Mouse (Mus musculus): ENCODE data around the gene Tmem132d. TPM values are rescaled to one million over a fixed set of nuclear protein-coding genes. Genes with fewer than 3 reads are reported as not detected.
"Not testable (repeated sequence)": the region's sequence is repeated elsewhere in the genome, so short reads cannot be mapped to it uniquely, and the experiment has no call there.

Gene Tmem132d
- total RNA-seq, 2 experiments from 2014 or later = 0.14 to 0.22 TPM

DNA sequence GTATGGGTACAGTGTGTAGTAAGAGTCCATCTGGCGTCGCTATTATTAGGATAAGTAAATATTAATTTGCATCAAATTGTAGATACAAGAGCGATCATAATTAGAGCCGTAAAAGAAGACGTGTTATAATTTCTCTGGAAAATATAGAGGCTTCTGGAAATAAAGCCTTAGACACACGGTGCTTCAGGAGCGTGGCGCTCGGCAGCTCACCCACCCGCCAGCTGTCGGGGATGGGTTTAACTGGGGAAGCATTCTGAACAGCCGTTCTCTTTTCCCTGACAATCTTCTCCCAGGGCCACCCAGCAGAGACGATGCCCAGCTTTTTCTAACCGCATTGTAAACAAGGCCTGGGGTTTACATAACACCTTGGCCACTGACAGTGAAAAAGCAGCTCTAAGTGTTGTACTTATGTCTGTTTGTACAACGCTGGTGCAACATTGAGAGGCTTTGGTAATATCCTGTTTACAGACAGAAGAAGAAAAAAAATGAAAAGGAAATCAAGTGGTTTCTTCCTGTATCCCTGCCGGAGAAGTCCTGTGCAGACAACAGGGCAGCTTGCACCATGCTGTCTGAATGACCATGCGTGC, 476.3 kb downstream of the Tmem132d start:
- no peak for DNase-seq
- intact Hi-C loops (cut with DNase I) = no loop called here

- no peak for DNase-seq
Observed at GRCm38 (mm10) chr5:127954231-127954790, 478.6 kb downstream of the Tmem132d start.

DNA sequence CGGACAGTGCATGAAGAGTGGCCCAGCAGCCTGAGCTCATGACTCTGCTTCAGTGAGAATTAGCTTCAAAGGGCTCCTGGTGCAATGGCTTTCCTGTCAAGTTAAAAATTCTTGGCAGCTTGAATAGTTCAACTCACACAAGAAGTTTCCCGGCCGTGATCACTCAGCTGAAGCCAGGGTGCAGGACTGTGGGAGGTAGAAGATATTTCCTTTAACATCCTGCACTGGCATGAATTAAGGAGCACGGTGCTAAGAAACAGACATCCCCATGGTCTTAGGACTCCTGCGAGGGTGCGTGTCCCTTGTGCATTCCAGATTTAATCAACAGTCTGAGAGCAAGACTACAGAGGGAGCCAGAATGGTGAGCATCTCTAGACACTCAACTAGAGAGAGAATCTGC, 480.1 kb downstream of the Tmem132d start:
- intact Hi-C loops (cut with DNase I) = no loop called here
- no peak for DNase-seq

More at GRCm38 (mm10) chr5:127954231-127954790, 478.6 kb downstream of the Tmem132d start:
- intact Hi-C loops (cut with DNase I) = no loop called here

DNA sequence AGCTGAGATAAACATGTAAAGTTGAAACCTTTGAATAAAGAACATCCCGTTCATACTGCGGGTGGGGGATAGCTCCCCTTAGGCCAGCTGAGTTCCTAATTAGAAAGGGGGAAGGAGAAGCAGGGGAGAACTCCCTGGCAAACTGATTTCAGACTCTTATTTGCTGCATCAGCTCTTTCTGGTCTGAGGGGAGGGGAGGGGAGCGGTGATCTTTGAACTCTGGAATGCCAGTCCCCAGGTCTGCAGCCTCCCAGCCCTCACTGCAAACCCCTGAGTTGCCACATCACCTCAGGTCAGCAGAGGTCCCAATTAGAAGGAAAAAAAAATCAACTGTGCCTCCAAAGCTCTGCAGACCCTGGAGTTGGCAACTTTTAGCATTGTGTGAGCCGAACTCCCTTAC, 482.3 kb downstream of the Tmem132d start:
- intact Hi-C loops (cut with DNase I) = no loop called here

GRCm38 (mm10) chr5:127947275-127947674, 485.6 kb downstream of the Tmem132d start:
- intact Hi-C loops (cut with DNase I) = no loop called here
- DNase-seq = no peak

More for the DNA sequence above, 482.3 kb downstream of the Tmem132d start:
- DNase-seq = no peak

DNA sequence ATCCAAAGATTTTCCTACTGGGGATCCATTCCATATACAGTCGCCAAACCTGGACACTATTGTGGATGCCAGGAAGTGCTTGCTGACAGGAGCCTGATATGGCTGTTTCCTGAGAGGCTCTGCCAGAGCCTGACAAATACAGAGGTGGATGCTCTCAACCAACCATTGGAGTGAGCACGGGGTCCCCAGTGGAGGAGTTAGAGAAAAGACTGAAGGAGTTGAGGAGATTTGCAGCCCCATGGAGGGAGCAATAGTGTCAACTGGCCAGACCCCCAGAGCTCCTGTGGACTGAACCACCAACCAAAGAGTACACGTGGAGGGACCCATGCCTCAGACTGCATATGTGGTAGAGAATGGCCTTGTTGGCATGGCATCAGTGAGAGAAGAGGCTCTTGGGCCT, 490.7 kb downstream of the Tmem132d start:
- DNase-seq; intact Hi-C loops (cut with DNase I): not testable (repeated sequence)

GRCm38 (mm10) chr5:127937914-127938313, 495.0 kb downstream of the Tmem132d start:
- intact Hi-C loops (cut with DNase I) = no loop called here
- DNase-seq = no peak

- DNase-seq = no peak
- intact Hi-C loops (cut with DNase I) = no loop called here
Observed at GRCm38 (mm10) chr5:127929687-127930086, 503.2 kb downstream of the Tmem132d start.

DNA sequence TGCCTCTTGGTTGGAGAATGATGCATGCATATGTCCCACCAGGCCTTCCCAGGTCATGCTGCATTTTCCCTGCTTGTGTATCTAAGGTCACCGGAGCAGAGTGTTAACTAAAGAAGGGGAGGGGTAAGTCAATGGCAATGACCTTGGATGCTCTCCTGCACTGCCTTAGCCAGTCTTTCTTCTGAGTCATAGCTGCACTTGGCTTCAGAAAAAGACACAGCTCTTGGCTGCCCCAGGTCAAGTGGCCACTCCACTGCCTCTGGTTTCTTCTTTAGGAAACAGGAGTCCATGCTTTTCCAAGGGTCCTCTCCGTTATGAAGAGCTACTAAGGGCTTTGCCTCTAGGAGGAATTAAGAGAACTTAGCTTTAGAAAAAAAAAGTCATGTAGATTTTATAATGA, 506.2 kb downstream of the Tmem132d start:
- intact Hi-C loops (cut with DNase I) = no loop called here
- DNase-seq = no peak

DNA sequence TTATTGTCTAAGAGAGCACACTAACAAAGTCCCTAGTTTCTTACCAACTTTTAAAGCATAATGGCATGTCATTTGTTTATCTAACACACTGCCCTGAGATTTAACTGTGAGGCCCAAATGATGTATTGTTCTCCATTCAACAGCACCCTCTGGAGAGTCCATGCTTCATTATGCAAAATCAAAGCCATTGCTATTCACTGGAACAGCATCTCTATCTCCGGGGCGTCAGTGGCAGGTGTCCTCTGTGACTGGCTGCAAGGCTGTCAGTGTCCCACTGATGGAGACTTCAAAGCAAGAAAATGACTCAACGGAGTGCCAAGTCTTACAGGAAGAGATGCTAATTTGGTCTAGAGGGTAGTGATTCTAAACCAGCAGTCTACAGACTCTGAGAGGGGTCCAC, 508.8 kb downstream of the Tmem132d start:
- no peak for DNase-seq
- intact Hi-C loops (cut with DNase I) = no loop called here

DNA sequence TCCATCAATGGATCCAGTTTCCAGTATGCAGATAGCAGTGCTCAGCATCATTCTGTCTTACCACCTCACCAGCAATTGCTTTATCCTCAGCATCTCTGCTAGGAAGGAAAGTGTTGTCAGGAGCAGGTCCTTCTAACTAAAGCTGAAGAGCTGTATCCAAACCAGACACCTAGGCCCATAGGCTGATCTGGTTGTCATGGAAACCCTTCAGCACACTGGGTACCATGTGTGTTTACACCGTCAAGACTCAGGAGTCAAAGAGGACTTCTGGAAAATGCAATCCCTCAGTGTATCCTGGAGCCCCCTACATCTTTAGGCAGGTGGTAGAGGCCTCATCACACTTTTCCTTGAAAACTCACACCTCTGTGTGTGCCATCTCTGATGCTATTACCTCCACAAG, 513.7 kb downstream of the Tmem132d start:
- no peak for DNase-seq
- intact Hi-C loops (cut with DNase I) = no loop called here

- intact Hi-C loops (cut with DNase I) = no loop called here
- DNase-seq = no peak
Observed at GRCm38 (mm10) chr5:127918376-127918775, 514.5 kb downstream of the Tmem132d start.

DNA sequence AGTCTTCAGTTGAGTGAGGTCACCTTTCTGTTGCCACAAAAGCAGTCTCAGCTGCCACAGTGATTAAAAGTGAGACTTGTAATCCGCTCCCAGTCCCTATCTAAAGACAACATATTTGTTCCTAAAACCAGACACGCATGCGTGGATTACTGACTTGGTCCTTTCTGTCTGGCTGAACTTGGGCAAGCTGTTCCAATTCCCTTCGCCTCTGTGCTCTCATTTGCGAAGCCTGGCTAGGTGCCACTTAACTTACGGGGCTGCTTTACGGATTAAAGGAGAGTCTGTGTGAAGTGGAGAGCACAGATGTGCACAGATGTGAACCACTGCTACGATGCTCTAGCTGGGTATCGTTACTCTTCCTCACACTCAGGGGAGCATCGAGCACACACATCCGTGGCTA, 518.7 kb downstream of the Tmem132d start:
- no peak for DNase-seq
- intact Hi-C loops (cut with DNase I) = no loop called here

DNA sequence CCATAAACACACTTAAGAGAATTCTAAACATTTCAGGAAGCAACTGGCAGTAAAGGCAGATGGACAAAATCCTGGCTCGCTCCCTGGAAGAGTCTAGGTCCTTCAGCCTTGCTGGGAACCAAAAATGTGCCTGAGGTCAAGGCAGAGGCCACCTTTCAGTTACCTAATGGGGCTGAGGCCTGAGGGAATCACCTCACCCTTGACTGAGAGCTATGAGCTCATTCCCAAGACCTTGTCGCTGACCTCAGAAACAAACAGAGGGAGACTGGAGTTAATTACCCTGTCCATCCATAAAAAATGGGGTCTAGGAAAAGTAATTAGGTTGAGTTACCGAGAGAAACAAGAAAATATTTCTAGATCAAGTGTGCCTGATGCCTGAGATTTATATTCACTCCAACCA, 521.3 kb downstream of the Tmem132d start:
- intact Hi-C loops (cut with DNase I) = no loop called here
- DNase-seq = no peak

GRCm38 (mm10) chr5:127910356-127910755, 522.5 kb downstream of the Tmem132d start:
- DNase-seq = no peak
- intact Hi-C loops (cut with DNase I) = no loop called here

DNA sequence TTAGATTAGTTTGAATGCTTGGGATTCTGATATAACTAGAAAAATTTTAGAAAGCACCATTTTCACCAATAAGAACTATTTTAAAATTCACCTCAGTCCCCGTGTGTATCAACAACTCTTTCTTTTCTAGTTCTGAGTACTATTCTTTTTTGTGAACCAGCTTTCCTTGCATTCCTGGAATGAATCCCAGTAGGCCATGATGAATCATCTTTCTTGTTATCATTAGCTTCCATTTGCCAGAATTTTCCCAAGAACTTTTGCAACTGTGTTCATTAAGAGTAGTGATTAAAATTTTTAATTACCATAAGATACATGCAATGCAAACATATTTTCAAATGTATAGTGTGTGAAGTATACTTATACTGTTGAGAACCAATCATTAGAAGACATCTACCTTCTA, 537.7 kb downstream of the Tmem132d start:
- intact Hi-C loops (cut with DNase I) = no loop called here

DNA sequence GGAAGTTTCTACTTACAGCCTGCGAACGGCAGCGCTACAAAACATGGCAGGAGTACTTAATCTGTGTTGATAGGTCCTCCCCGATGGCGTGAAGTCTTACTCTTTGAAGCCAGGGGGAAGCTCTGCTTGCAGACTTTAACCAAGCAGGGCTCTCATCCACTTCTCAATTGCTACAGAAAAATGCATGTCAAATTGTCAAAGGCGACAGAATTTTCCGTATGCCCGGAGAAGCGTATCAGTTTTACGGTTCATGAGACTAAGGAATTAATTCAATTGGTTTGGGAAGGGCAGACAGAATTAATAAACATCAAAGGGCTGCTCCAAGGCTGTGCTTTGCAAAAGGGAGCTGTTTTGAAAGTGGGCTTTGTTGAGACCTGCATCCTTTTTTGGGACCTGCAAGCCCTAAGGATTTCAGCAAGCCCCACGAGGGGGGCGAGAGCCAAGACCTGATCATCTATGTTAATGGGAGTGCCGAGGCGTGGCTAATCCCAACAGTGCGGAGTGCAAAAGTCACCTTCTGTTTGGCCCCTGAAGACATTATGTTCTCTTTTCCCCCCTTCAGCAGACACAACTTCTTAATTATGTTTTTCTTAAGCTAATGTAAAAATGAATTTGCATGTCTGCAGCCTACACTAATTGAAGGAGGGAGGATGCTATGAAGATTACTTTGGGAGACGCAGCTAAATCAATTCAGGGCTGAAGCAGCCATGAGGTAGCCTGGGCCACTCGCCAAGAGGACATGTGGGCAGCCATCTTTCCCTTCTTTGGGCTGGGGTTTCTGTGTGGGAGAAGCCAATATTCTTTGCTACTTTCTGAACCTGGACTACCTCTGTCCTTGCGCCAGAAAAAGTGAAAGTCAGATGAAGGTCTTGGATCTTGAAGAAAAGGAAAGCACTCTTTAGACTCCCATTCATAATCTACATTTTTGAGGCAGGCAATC, 547.0 kb downstream of the Tmem132d start:
- intact Hi-C loops (cut with DNase I) = no loop called here
- DNase-seq = no peak

More for the DNA sequence above, 537.7 kb downstream of the Tmem132d start:
- DNase-seq = no peak

GRCm38 (mm10) chr5:127883021-127883420, 549.9 kb downstream of the Tmem132d start:
- intact Hi-C loops (cut with DNase I) = no loop called here
- no peak for DNase-seq

GRCm38 (mm10) chr5:127874461-127874860, 558.4 kb downstream of the Tmem132d start:
- intact Hi-C loops (cut with DNase I) = no loop called here
- DNase-seq = no peak

DNA sequence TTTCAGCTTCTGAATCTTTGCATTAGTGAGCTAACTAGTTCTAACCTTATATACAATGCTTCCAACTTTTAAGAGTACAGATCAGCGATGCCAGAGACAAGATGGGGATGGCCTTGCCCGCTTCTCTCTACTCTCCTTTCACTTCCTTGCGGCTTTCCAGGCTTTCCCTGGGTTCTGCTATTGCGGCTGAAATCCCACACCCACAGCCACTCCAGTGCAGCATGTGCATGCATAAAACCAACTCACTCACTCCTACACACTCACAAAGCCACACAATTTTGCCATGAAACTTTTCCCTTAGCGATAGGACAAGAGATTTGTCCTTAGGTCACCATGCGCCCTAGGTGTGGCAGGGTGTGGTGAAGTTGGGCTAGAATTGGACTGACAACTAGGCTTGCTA, 567.7 kb downstream of the Tmem132d start:
- intact Hi-C loops (cut with DNase I) = no loop called here

GRCm38 (mm10) chr5:127859719-127860118, 573.2 kb downstream of the Tmem132d start:
- DNase-seq = no peak

More for the DNA sequence above, 567.7 kb downstream of the Tmem132d start:
- no peak for DNase-seq

More at GRCm38 (mm10) chr5:127859719-127860118, 573.2 kb downstream of the Tmem132d start:
- intact Hi-C loops (cut with DNase I) = no loop called here
